Mouse (Mus musculus): Measurements from ENCODE around the gene Thap8.

Gene Thap8

DNA sequence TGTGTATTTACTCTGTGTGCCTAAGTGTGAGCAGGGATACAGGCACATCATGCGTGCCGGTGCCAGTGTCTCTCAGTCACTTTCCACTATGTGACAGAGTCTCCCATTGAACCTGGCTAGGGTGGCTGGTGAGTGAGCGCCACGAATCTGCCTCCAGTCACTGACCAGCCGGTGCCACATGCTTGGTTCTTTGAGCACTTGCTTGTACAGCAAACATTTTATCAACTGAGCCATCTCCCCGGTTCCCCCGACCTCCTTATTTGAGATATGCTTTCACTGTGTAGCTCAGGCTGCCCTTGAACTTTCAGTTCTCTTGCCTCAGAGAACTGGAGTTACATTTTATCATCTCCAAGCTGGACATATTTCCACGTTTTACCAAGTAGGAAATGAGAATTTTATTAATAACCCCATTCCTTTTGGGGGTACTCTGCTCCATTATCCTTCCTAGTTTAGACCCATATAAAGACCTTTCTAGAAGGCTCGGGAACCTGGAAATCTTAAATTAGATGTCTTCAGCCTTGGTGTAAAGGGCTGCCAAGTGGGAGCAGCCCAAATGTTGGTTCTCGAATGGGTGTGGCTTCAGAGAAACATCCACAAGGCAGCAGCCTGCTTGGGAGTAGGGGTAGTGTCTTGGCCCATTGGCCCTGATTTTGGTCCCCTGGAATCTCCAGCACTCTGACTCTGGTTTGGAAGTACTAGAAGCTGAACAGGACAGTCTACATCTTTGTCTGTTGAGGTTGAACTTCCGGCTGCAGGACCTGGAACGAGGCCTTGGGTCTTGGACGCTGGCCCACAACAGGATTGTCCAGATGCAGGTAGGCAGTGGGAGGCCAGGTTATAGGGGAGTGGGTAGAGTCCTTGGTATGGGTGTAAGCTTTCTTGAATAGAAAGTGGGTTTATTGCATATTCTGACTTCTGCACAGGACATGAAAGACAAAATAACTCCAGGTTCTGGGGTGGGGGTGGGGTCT is 36.0 kb downstream of the Thap8 start:
- 85% methylated on average over 13 of the region's 13 CpGs for WGBS

DNA sequence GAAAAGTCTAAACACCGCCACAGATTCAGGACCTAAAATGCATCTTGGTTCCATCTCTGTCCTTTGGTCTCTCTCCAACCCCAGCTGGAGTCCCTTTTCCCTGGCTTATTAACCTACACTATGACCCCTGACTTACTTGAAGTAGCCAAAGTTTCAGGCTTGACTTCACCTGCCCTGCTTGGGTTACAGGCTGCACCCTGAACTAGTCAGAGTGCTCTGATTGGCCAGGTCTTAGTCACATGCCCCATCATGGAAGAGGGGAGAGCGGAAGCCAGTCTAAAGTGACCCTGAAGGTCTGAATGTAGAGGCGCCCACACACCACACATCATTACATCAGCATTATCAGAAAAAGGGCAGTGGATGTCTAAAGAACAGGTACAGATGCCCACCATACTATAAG is 38.2 kb downstream of the Thap8 start:
- 96% methylated on average over 3 of the region's 3 CpGs for WGBS

DNA sequence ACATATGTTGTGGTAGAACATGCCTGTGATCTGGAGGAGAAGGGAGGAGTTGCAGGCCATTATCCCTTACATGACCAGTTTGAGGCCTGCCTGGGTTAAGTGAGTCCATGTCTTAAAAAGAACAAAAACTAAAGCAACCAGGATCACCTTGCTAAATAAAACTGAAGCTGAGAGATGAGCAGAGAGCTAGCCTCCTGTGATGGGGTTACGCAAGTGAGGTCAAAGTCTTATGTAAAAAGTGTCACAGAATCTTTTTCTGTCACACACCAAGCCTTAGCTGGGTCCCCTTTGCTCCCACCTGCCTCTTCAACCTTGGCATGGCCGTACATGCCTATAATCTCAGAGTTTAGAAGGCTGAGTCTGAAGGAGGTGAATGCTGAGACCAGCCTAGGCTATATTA is 41.1 kb downstream of the Thap8 start:
- WGBS: 79% methylated on average over 2 of the region's 2 CpGs

DNA sequence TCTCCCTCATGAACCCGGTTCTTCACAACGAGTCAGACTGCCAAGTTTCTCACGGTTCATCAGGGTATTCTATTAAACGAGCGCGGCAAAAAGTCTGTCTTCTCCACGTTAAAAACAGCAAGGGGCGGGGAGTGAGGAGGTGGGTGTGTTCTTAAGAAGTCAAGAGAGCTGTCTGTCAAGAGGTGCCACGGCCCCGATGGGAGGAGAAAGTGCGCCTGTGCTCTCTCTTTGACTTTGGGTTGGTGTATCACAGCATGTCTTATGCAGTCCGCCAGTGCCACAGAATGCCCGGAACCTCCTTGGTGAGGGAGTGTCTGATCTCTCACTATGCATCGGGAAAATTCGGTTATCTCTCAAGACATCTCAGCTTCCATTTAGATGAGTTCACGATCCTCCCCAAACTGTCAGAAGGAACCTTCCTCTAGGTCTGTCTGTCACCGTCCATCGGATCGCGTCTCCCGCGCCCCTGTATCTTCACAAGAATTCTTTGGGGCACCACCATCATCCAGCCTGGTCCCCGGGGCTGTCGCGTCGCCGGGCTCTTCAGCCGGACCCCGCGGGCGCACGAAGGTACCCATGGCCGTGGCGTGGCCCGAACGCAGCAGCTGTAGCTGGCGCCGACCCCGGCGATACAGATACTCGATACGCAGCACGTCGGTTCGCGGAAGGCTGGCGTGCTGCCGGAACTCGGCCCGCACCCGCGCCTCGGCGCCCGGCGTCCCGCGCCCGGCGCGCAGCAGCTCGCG is 41.8 kb downstream of the Thap8 start, which contains the start of gene E130208F15Rik:
Gene E130208F15Rik, plus strand, starts transcription at position 202 of the 746 bp plus-strand sequence.
- under 1% methylated on average over 63 of the region's 63 CpGs for WGBS

DNA sequence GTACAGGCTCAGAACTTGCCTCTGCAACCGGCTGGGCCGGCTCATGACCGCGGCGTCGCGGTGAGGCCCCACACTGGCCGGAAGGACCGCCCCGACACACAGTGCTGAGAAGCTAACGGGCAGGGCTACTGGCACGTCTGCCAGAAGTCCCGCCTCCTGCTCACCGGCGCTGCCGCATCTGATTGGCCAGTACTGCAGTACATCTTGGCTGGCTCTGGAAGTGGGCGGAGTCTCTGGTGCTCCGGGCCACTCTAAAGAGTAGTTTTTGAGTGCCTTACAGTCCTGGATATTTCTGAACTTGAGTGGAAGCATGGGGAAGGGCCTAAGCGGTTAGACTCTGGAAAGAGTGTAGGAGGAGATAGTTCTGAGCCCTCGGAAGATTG is 42.4 kb downstream of the Thap8 start:
- 1% methylated on average over 20 of the region's 20 CpGs for WGBS

DNA sequence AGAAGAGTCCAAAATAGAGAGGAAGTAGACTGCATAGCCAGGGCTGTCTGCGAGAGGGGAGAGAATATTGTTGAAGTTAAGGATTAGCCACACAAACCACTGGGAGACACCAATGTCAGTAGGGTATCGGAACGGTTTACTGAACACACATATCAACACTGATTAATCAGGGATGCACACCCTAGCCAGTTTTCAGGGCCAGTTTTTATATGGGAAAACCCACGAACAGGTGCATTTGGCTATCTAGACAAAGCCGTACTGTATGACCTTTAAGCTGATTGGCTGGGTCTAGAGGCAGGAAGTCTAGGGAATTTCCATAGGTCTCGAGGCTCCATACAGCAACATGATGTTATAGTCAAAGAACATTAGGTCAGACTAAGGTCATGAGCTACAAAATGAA is 43.0 kb downstream of the Thap8 start:
- 28% methylated on average over 6 of the region's 6 CpGs for WGBS

DNA sequence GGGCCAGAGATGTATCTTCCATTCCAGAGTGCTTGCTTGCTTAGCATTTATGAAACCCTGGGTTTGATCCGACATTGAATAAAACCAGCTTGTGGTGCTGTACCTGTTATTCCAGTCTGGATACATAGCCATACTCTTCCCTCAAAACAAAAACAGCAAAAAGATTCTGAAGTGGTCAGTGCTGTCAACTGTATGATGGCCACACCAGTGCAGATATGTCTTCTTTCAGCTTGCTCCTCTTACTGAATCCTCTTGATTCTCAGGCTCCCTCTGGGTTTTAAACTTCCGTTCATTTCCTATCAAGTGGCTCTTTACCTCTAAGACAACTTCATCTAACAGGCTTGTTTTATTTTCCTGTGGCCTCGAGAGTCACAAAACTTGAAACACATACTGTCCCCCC is 43.9 kb downstream of the Thap8 start, which contains the start of gene Sdhaf1:
Gene Sdhaf1, minus strand, starts transcription at position 101 of the 400 bp plus-strand sequence.
- 71% methylated on average over 3 of the region's 3 CpGs for WGBS

DNA sequence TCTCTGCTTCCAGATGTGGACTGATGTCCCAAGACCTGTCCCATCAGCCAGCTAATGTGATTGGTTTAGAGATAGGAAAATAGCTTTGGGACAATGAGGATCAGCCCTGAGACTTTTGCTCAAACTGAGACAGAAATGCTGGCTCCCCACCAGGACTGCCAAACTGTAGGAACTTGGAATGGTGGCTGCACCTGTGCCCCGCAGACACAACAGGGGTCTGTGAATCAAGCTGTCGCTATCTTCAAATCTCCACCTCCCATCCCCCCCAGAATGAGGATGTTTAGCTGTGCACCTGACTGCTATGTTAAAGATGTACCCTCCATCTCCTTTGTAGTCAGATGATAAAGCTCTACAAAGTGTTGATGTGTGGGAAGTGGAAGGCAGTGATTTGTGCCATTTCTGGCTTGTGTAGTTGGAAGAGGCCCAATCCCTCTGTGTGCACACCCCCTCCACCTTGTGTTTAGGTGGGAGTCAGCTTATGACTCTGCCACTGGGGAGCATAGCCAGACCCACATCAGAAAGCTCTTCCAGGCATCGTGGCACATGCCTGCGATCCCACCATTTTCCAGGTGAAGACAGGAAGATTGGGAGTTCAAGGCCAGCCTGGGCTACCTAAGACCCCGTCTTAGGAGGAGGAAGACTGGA is 44.5 kb downstream of the Thap8 start:
- WGBS: 65% methylated on average over 5 of the region's 5 CpGs

DNA sequence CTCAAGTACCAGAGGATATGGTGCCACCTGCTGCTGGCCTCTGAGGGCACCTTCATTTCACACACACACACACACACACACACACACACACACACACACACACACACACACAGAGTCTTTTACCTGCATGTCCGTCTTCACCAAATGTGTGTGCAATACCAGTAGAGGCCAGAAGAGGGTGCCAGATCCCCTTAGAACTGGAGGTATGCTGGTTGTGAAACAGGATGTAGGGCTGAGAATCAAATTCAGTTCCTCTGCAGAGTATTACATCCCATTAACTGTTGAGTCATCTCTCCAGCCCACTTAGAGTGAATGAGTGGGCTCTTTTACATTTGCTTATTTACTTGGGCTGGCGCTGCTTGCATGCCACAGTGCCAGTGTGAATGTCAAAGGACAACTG is 45.5 kb downstream of the Thap8 start:
- WGBS: 42% methylated on average over 2 of the region's 2 CpGs

DNA sequence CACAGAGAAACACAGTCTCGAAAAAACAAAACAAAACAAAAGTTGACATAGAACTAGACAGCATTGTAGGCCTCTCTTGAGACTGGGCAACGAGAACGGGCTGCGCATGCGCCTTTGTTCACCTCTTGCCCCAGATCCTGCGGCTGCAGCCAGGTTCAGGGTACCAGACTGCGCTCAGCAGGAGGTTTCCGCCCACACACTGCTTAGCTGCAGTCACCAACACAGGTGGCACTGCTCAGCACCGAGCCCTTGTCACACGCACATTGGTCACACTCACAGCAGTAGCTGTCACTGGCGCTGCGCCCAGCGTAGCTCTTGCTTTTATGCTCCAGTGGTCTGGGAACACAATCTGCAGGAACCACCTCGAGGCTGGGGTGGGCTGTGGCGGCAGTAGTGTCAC is 47.2 kb downstream of the Thap8 start:
- WGBS: 60% methylated on average over 15 of the region's 15 CpGs

DNA sequence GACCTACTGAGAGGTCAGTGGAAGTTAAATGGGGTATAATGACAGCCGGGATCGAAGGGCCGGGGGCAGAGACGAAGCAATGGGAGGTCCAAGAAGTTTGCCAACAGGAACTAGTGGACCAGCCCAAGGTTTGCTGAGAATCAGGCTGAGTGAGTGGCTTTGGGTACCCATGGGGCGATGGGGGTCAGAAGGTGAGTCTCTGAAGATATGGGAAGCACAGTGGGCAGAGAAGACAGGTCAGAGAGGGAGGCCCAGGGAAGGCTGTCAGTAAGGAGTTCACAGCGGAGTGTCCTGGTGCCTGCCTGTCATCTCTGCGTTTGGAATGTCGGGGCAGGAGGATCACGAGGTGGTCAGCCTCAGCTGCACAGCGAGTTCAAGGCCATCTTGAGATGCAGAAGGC is 48.5 kb downstream of the Thap8 start:
- WGBS: 59% methylated on average over 10 of the region's 10 CpGs

DNA sequence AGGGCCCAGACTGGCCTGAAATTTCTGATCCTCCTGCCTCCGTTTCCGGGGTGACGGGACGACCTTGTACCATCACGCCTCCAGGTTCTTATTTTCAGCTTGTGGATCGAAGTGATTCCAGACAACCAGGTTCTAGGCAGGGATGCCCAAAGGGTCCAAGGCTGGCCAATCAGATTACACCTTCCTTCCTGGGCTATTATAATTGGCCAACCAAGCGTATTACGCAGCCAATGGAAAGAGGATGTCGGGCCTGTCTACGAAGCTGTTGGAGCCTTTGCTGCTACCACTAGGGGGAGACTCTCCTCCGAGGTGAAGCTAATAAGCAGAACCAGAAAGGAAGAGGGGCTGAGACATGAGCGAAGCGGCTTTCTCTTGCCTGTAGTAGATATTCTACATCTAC is 52.0 kb downstream of the Thap8 start:
- 2% methylated on average over 13 of the region's 13 CpGs for WGBS

DNA sequence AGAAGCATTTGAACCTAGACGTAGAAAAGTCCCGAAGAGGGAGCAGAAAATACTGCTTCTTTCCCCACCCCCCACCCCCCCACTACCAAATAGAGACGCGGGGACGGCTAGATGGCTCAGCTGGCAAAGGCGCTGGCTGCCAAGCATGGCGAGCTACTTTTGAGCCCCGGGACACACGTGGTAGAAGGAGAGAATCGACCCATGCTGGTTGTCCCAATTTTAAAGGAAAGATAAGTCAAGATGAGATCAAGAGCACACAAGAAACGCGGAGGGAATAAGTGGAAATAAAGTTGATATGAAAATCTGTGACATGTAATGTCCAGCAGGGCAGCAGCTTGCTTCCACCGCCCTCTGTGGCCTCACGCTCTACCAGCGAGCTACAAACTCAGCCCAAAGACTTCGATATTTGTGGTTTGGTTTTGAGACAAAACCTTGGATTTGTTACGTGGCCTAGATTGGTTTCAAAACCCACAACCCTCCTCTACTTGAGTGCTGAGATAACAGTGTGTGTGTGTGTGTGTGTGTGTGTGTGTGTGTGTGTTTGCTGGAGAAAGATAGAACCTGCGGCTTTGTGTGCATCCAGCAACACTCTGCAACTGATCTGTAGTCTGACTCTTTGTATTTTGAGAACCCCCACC is 52.8 kb downstream of the Thap8 start:
- 44% methylated on average over 18 of the region's 18 CpGs for WGBS

DNA sequence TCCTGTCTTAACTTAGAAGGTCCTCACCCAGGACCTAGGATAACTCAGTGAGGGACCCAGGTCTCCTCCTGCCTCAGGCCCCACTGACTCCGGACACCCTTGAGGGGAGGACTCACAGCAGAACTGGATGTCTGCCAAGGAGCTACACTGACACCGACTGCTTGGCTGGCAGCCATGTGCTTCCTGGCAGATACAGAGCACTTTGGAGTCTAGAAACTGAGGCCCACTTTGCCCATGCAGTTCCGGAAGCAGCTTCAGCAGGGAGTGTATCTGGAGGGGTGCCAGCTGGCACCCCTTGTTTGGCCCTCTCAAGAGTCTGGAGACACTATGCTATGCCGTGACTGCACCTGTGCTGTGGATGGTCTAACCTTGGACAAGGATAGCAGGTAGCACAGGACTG is 53.5 kb downstream of the Thap8 start:
- 5% methylated on average over 4 of the region's 4 CpGs for WGBS

DNA sequence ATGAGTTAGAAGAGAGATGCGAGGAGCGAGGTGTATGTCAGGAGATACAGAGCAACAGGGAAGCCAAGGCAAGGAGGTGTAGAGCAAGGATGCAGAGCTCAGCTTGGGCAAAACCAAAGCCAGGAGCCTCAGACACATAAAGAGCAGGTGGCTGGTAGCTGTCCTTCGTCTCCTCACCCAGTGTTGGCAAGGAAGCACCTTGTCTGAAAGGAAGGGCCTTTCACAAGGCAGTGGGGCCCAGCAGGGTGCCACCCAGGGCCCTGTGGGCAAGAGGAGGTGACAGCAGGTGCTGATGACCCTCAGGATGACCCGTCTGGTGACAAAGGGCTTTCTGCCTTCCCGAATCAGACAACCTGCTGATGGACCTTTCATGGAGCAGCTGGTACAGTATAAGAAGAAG is 54.7 kb downstream of the Thap8 start:
- 78% methylated on average over 5 of the region's 5 CpGs for WGBS

DNA sequence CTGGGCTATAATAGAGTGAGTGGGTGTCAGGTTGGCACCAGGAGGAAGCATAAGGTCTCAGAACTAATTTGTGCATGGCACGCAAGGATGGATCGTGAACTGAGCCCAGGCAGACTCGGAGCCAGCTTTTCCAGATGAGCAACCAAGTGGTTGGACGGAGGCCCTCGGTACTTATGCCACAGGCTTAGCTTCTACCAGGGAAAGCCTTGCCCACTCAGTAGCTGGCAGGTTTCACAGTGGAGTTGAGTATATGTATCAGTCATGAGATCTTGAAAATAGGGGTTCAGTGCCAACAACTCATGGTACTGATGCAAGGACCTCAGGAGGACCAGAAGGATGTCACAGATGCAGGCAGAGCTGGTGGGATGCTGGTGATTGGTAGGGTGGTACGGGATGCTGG is 55.8 kb downstream of the Thap8 start:
- 50% methylated on average over 6 of the region's 6 CpGs for WGBS

DNA sequence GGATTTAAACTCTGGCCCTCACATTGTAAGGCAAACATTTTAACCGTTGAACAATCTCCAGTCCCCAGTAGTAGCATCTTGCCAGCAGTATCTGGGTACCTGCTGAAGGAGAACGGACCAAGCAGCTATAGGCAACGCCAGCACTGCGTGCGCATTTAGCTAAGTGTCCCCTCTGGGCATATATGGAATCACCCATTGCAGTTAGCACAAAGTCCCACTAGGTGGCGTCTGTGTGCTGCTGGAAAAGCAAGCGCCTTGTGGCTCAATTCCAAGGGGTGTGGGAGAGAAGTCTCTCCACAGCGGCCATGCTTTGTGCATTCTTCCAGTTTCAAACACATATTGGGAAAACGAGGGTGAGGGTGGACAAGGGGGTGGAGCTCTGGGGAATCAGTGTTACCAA is 56.5 kb downstream of the Thap8 start:
- WGBS: 1% methylated on average over 9 of the region's 9 CpGs

DNA sequence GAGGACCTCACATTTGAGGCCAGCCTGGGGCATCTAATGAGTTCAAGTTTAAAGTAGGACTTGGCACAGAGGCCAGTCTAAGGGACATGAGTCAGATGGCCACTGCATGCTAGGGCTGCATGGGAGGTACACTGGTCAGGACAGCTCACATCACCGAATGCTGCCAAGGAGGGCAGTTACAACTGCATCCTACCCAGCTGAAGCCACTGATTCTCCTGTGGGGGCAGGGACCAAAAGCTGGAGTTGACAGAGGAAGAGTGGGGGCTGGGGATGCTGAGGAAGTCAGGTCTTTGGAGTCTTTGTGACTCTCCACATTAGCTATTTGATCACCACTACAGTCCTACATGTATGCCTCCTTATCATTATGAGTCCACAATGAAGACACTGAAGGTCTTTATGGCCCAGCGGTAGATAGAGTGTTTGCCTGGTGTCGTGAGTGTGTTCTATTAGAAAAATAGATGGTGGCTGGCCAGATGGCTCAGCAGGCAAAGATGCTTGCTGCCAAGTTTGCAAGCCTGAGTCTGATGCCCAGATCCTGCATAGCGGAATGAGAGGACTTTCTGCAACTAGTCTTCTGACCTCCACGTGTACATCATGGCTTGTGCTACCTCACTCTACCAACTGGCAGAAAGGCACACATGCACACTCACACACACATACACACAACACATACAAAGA is 59.7 kb downstream of the Thap8 start:
- WGBS: 54% methylated on average over 5 of the region's 5 CpGs
